Mouse (Mus musculus): ENCODE measurements around the gene Lrba. TPM values are rescaled to one million over a fixed set of nuclear protein-coding genes. Genes with fewer than 3 reads are reported as not detected.

Lrba gene
- polyA plus RNA-seq, 1 experiment from 2014 or later: 1.8 TPM

GRCm38 (mm10) chr3:86386246-86386645, 161.8 kb downstream of the Lrba start:
- H3K27me3 ChIP-seq (ENCODE audit: insufficient read depth, low read length): no peaks in the 10 kb centered on the region
- DNase-seq (no peak), ATAC-seq (no peak)
- TF ChIP-seq EP300 (IDR thresholded peaks at IDR 0.05; ENCODE audit: low read depth) (no peak), CTCF (IDR thresholded peaks at IDR 0.05; ENCODE audit: low read depth) (no peak)
- WGBS (ENCODE audit: insufficient replicate concordance): 84% methylated on average over 4 of the region's 4 CpGs
- no peaks in the 10 kb centered on the region for H3K9me3 ChIP-seq (ENCODE audit: low read length)
- H3K9ac ChIP-seq (replicated peaks): no peak overlapping the region
- H3K4me1 ChIP-seq (ENCODE audit: insufficient read depth): no peaks in the 10 kb centered on the region
- H3K4me3 ChIP-seq (ENCODE audit: low read depth, low read length): no peak overlapping the region
- no peak overlapping the region for H3K27ac ChIP-seq (ENCODE audit: low read depth)
- H3K4me2 ChIP-seq (ENCODE audit: low read depth, low read length): no peak overlapping the region
- no peaks in the 10 kb centered on the region for H3K36me3 ChIP-seq (replicated peaks; ENCODE audit: insufficient read depth, low read length)

- Histone ChIP-seq H3K27ac (ENCODE audit: low read depth) (no peak overlapping the region), H3K27me3 (ENCODE audit: insufficient read depth, low read length) (no peaks in the 10 kb centered on the region), H3K9ac (replicated peaks) (no peak overlapping the region), H3K36me3 (replicated peaks; ENCODE audit: insufficient read depth, low read length) (no peaks in the 10 kb centered on the region), H3K4me2 (ENCODE audit: low read depth, low read length) (no peak overlapping the region), H3K9me3 (ENCODE audit: low read length) (no peaks in the 10 kb centered on the region), H3K4me3 (ENCODE audit: low read depth, low read length) (no peak overlapping the region), H3K4me1 (ENCODE audit: insufficient read depth) (no peaks in the 10 kb centered on the region)
- DNase-seq (no peak), ATAC-seq (no peak)
- WGBS (ENCODE audit: insufficient replicate concordance): 67% methylated on average over 2 of the region's 2 CpGs
- TF ChIP-seq EP300 (IDR thresholded peaks at IDR 0.05; ENCODE audit: low read depth) (peak; percentile 21; the same call in 1 of the 2 replicates), CTCF (IDR thresholded peaks at IDR 0.05; ENCODE audit: low read depth) (no peak)
Measured at GRCm38 (mm10) chr3:86423828-86424227, 199.3 kb downstream of the Lrba start.

GRCm38 (mm10) chr3:86426733-86427132, 202.3 kb downstream of the Lrba start:
- Histone ChIP-seq H3K9ac (replicated peaks) (no peak overlapping the region), H3K27ac (ENCODE audit: low read depth) (no peak overlapping the region), H3K4me3 (ENCODE audit: low read depth, low read length) (no peak overlapping the region), H3K27me3 (ENCODE audit: insufficient read depth, low read length) (no peaks in the 10 kb centered on the region), H3K4me2 (ENCODE audit: low read depth, low read length) (no peak overlapping the region), H3K36me3 (replicated peaks; ENCODE audit: insufficient read depth, low read length) (no peaks in the 10 kb centered on the region), H3K9me3 (ENCODE audit: low read length) (no peaks in the 10 kb centered on the region), H3K4me1 (ENCODE audit: insufficient read depth) (no peaks in the 10 kb centered on the region)
- no peak for DNase-seq
- no peak for ATAC-seq
- no peak for TF ChIP-seq CTCF (IDR thresholded peaks at IDR 0.05; ENCODE audit: low read depth)
- TF ChIP-seq EP300 (IDR thresholded peaks at IDR 0.05; ENCODE audit: low read depth): no peak
- WGBS (ENCODE audit: insufficient replicate concordance): 54% methylated on average over 1 of the region's 1 CpGs

GRCm38 (mm10) chr3:86443497-86443896, 219.0 kb downstream of the Lrba start:
- Histone ChIP-seq H3K4me3 (ENCODE audit: low read depth, low read length) (no peak overlapping the region), H3K9ac (replicated peaks) (no peak overlapping the region), H3K36me3 (replicated peaks; ENCODE audit: insufficient read depth, low read length) (no peaks in the 10 kb centered on the region), H3K4me2 (ENCODE audit: low read depth, low read length) (no peak overlapping the region), H3K27ac (ENCODE audit: low read depth) (no peak overlapping the region), H3K27me3 (ENCODE audit: insufficient read depth, low read length) (no peaks in the 10 kb centered on the region), H3K9me3 (ENCODE audit: low read length) (no peaks in the 10 kb centered on the region), H3K4me1 (ENCODE audit: insufficient read depth) (no peaks in the 10 kb centered on the region)
- DNase-seq: no peak
- TF ChIP-seq CTCF (IDR thresholded peaks at IDR 0.05; ENCODE audit: low read depth) (no peak), EP300 (IDR thresholded peaks at IDR 0.05; ENCODE audit: low read depth) (no peak)
- ATAC-seq: no peak
- 81% methylated on average over 4 of the region's 4 CpGs for WGBS (ENCODE audit: insufficient replicate concordance)

- Histone ChIP-seq H3K4me2 (ENCODE audit: low read depth, low read length) (no peak overlapping the region), H3K27ac (ENCODE audit: low read depth) (no peak overlapping the region), H3K36me3 (replicated peaks; ENCODE audit: insufficient read depth, low read length) (no peaks in the 10 kb centered on the region), H3K9ac (replicated peaks) (no peak overlapping the region), H3K9me3 (ENCODE audit: low read length) (no peaks in the 10 kb centered on the region), H3K4me3 (ENCODE audit: low read depth, low read length) (no peak overlapping the region), H3K4me1 (ENCODE audit: insufficient read depth) (no peaks in the 10 kb centered on the region), H3K27me3 (ENCODE audit: insufficient read depth, low read length) (no peaks in the 10 kb centered on the region)
- no peak for ATAC-seq
- no peak for TF ChIP-seq CTCF (IDR thresholded peaks at IDR 0.05; ENCODE audit: low read depth)
- no peak for TF ChIP-seq EP300 (IDR thresholded peaks at IDR 0.05; ENCODE audit: low read depth)
- no peak for DNase-seq
- WGBS (ENCODE audit: insufficient replicate concordance): 93% methylated on average over 2 of the region's 2 CpGs
Measured at GRCm38 (mm10) chr3:86451211-86451610, 226.7 kb downstream of the Lrba start.

- Histone ChIP-seq H3K9ac (replicated peaks) (no peak overlapping the region), H3K36me3 (replicated peaks; ENCODE audit: insufficient read depth, low read length) (no peaks in the 10 kb centered on the region), H3K4me3 (ENCODE audit: low read depth, low read length) (no peak overlapping the region), H3K27me3 (ENCODE audit: insufficient read depth, low read length) (no peaks in the 10 kb centered on the region), H3K27ac (ENCODE audit: low read depth) (no peak overlapping the region), H3K4me2 (ENCODE audit: low read depth, low read length) (no peak overlapping the region), H3K9me3 (ENCODE audit: low read length) (no peaks in the 10 kb centered on the region), H3K4me1 (ENCODE audit: insufficient read depth) (no peaks in the 10 kb centered on the region)
- no peak for ATAC-seq
- TF ChIP-seq EP300 (IDR thresholded peaks at IDR 0.05; ENCODE audit: low read depth) (no peak), CTCF (IDR thresholded peaks at IDR 0.05; ENCODE audit: low read depth) (no peak)
- no peak for DNase-seq
- 60% methylated on average over 3 of the region's 3 CpGs for WGBS (ENCODE audit: insufficient replicate concordance)
Measured at GRCm38 (mm10) chr3:86461582-86461981, 237.1 kb downstream of the Lrba start.

GRCm38 (mm10) chr3:86489992-86490391, 265.5 kb downstream of the Lrba start:
- ATAC-seq (no peak), DNase-seq (no peak)
- Histone ChIP-seq H3K4me3 (ENCODE audit: low read depth, low read length) (no peak overlapping the region), H3K4me1 (ENCODE audit: insufficient read depth) (no peaks in the 10 kb centered on the region), H3K27me3 (ENCODE audit: insufficient read depth, low read length) (no peaks in the 10 kb centered on the region), H3K9ac (replicated peaks) (no peak overlapping the region), H3K9me3 (ENCODE audit: low read length) (no peaks in the 10 kb centered on the region), H3K4me2 (ENCODE audit: low read depth, low read length) (no peak overlapping the region), H3K27ac (ENCODE audit: low read depth) (no peak overlapping the region), H3K36me3 (replicated peaks; ENCODE audit: insufficient read depth, low read length) (no peaks in the 10 kb centered on the region)
- WGBS (ENCODE audit: insufficient replicate concordance): 89% methylated on average over 1 of the region's 1 CpGs
- TF ChIP-seq CTCF (IDR thresholded peaks at IDR 0.05; ENCODE audit: low read depth) (no peak), EP300 (IDR thresholded peaks at IDR 0.05; ENCODE audit: low read depth) (no peak)
